Mouse (Mus musculus): ENCODE measurements around the gene Olfr212. TPM values are rescaled to one million over a fixed set of nuclear protein-coding genes. Genes with fewer than 3 reads are reported as not detected.

The Olfr212 gene
- total and polyA plus RNA-seq, 3 experiments, result 0.03 TPM; not detected in 2

DNA sequence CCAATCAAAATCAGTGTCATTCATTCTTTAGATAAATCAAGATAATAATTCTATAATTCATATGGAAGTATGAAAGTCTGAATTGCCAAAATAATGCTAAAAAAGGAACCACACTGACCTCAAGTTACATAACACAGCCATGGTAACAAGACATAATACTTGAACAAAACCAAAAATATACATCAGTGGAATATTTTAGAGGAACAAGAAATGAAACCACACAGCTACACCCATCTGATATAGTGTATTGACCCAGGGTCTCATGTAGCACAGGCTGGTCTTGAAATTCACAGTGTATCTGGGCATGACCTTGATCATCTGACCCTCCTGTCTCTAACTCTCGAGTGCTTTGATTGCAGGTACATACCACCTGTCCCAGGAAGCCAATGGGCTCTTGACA, 19.5 kb upstream of the Olfr212 start (continued):
- TF ChIP-seq MYB (IDR thresholded peaks at IDR 0.05; ENCODE audit: low read depth, low read length), result no peak

- TF ChIP-seq MAX (IDR thresholded peaks at IDR 0.05; ENCODE audit: low read length) (no peak), GABPA (IDR thresholded peaks at IDR 0.05; ENCODE audit: low read depth, low read length) (no peak), ZKSCAN1 (IDR thresholded peaks at IDR 0.05; ENCODE audit: low read depth, low read length) (no peak), UBTF (IDR thresholded peaks at IDR 0.05; ENCODE audit: borderline replicate concordance, insufficient read depth, low read depth, low read length) (no peak), JUND (IDR thresholded peaks at IDR 0.05; ENCODE audit: low read depth, low read length) (no peak), ZMIZ1 (IDR thresholded peaks at IDR 0.05; ENCODE audit: low read depth, low read length) (no peak), ETS1 (IDR thresholded peaks at IDR 0.05; ENCODE audit: low read depth, low read length) (no peak), BHLHE40 (IDR thresholded peaks at IDR 0.05; ENCODE audit: borderline replicate concordance, low read depth, low read length) (no peak), SIN3A (IDR thresholded peaks at IDR 0.05; ENCODE audit: low read length) (no peak), TCF12 (IDR thresholded peaks at IDR 0.05; ENCODE audit: low read depth, low read length) (no peak), RCOR1 (IDR thresholded peaks at IDR 0.05; ENCODE audit: low read depth, low read length) (no peak), CTCF (IDR thresholded peaks at IDR 0.05 in 2 of 3, conservative IDR thresholded peaks at IDR 0.05 in 1 of 3; ENCODE audit: control insufficient read depth in 1 of 3, insufficient read depth in 1 of 3, low read depth in 2 of 3, low read length in 3 of 3, poor library complexity in 1 of 3, severe bottlenecking in 1 of 3) (no peak), ZNF384 (IDR thresholded peaks at IDR 0.05; ENCODE audit: low read depth, low read length) (no peak), USF2 (IDR thresholded peaks at IDR 0.05; ENCODE audit: borderline replicate concordance in 1 of 2, insufficient read depth in 1 of 2, low read depth in 1 of 2, low read length in 2 of 2) (no peak)
Measured at GRCm38 (mm10) chr6:116488791-116489190, 17.5 kb upstream of the Olfr212 start, which contains the start of gene Olfr211. Gene Olfr211, plus strand, starts transcription at chr6:116489091.

GRCm38 (mm10) chr6:116493742-116494141, 12.6 kb upstream of the Olfr212 start:
- H3K9ac ChIP-seq (ENCODE audit: control insufficient read depth, low read depth, low read length, poor library complexity, severe bottlenecking), result no peak overlapping the region
- no peak overlapping the region for H3K4me3 ChIP-seq (ENCODE audit: control insufficient read depth in 1 of 2, insufficient read depth in 1 of 2, low read depth in 2 of 2, low read length in 2 of 2)
- no peaks in the 10 kb centered on the region for H3K36me3 ChIP-seq (ENCODE audit: control insufficient read depth in 1 of 2, insufficient read depth in 2 of 2, low read length in 2 of 2)
- peaks cover 0 to 3% of the 10 kb centered on the region in 2 experiments; a peak in 1 of 4 replicates for H3K27me3 ChIP-seq (ENCODE audit: control insufficient read depth in 1 of 2, insufficient read depth in 2 of 2, low read length in 2 of 2)
- no peaks in the 10 kb centered on the region for H3K4me1 ChIP-seq (ENCODE audit: control insufficient read depth in 1 of 2, insufficient read depth in 2 of 2, low read length in 2 of 2)
- no peaks in the 10 kb centered on the region for H3K79me2 ChIP-seq (ENCODE audit: control insufficient read depth, insufficient read depth, low read length, poor library complexity)
- no peaks in the 10 kb centered on the region for H3K9me3 ChIP-seq (replicated peaks; ENCODE audit: insufficient read depth, low read length)
- TF ChIP-seq TBP (IDR thresholded peaks at IDR 0.05; ENCODE audit: low read depth, low read length), result no peak
- TF ChIP-seq RAD21 (IDR thresholded peaks at IDR 0.05; ENCODE audit: low read depth, low read length), result no peak
- TF ChIP-seq CHD1 (IDR thresholded peaks at IDR 0.05; ENCODE audit: low read depth, low read length), result no peak
- no peak for TF ChIP-seq TCF12 (IDR thresholded peaks at IDR 0.05; ENCODE audit: low read depth, low read length)
- TF ChIP-seq MXI1 (IDR thresholded peaks at IDR 0.05; ENCODE audit: low read depth, low read length), result no peak
- TF ChIP-seq SIN3A (IDR thresholded peaks at IDR 0.05; ENCODE audit: low read length), result no peak
- TF ChIP-seq KAT2A (conservative IDR thresholded peaks at IDR 0.05; ENCODE audit: low read depth, low read length), result no peak
- no peak for TF ChIP-seq USF1 (IDR thresholded peaks at IDR 0.05; ENCODE audit: low read depth, low read length)
- no peak for TF ChIP-seq ZC3H11A (IDR thresholded peaks at IDR 0.05; ENCODE audit: low read depth, low read length)
- TF ChIP-seq HCFC1 (IDR thresholded peaks at IDR 0.05; ENCODE audit: low read depth, low read length), result no peak
- TF ChIP-seq MAX (IDR thresholded peaks at IDR 0.05; ENCODE audit: low read length), result no peak
- TF ChIP-seq TAL1 (IDR thresholded peaks at IDR 0.05; ENCODE audit: low read length), result no peak
- no peak for TF ChIP-seq BHLHE40 (IDR thresholded peaks at IDR 0.05; ENCODE audit: borderline replicate concordance, low read depth, low read length)
- TF ChIP-seq MAFK (IDR thresholded peaks at IDR 0.05; ENCODE audit: borderline replicate concordance, low read depth, low read length), result no peak
- TF ChIP-seq JUND (IDR thresholded peaks at IDR 0.05; ENCODE audit: low read depth, low read length), result no peak
- TF ChIP-seq E2F4 (IDR thresholded peaks at IDR 0.05; ENCODE audit: borderline replicate concordance, low read depth, low read length), result no peak
- TF ChIP-seq POLR2AphosphoS2 (IDR thresholded peaks at IDR 0.05; ENCODE audit: low read length), result no peak
- no peak for TF ChIP-seq MEF2A (IDR thresholded peaks at IDR 0.05; ENCODE audit: extremely low read depth, insufficient replicate concordance, low read depth, low read length, poor library complexity, severe bottlenecking)
- no peak for TF ChIP-seq NELFE (IDR thresholded peaks at IDR 0.05; ENCODE audit: low read depth, low read length)
- H3K27ac ChIP-seq (ENCODE audit: control insufficient read depth, low read depth, low read length), result no peak overlapping the region
- DNase-seq (ENCODE audit: low read depth, low spot score), result no peak

More at GRCm38 (mm10) chr6:116488791-116489190, 17.5 kb upstream of the Olfr212 start, which contains the start of gene Olfr211:
- no peaks in the 10 kb centered on the region for H3K36me3 ChIP-seq (ENCODE audit: control insufficient read depth in 1 of 2, insufficient read depth in 2 of 2, low read length in 2 of 2)
- no peaks in the 10 kb centered on the region for H3K9me3 ChIP-seq (replicated peaks; ENCODE audit: insufficient read depth, low read length)
- no peak within 1 kb of the TSS for H3K27ac ChIP-seq (ENCODE audit: control insufficient read depth, low read depth, low read length)
- no peaks in the 10 kb centered on the region for H3K4me1 ChIP-seq (ENCODE audit: control insufficient read depth in 1 of 2, insufficient read depth in 2 of 2, low read length in 2 of 2)
- H3K79me2 ChIP-seq (ENCODE audit: control insufficient read depth, insufficient read depth, low read length, poor library complexity), result no peaks in the 10 kb centered on the region
- H3K4me3 ChIP-seq (ENCODE audit: control insufficient read depth in 1 of 2, insufficient read depth in 1 of 2, low read depth in 2 of 2, low read length in 2 of 2), result no peak within 1 kb of the TSS
- H3K27me3 ChIP-seq (ENCODE audit: control insufficient read depth in 1 of 2, insufficient read depth in 2 of 2, low read length in 2 of 2), result peaks cover 0 to 1% of the 10 kb centered on the region in 2 experiments; a peak in 2 of 4 replicates
- no peak for DNase-seq (ENCODE audit: low read depth, low spot score)
- no peak within 1 kb of the TSS for H3K9ac ChIP-seq (ENCODE audit: control insufficient read depth, low read depth, low read length, poor library complexity, severe bottlenecking)
